Mouse (Mus musculus) small intestine, adult 2 months (tissue): Measurements from ENCODE around the gene Coro1b.

Source experiments
- CTCF ChIP-seq: fragments of 200-500 bp; IDR thresholded peaks from 2 replicates; pipeline ENCODE4 v1.5.1; 2012; ENCODE audit warnings: low read depth, mild to moderate bottlenecking, control low read depth, inconsistent platforms, low read length, moderate library complexity, mixed read lengths; ENCODE audit not compliant: insufficient replicate concordance, insufficient read length; ENCODE audit errors: extremely low read depth
- POLR2A ChIP-seq: fragments of 200-500 bp; IDR thresholded peaks from 2 replicates; pipeline ENCODE4 v1.6.1; 2012; ENCODE audit warnings: low read depth, mild to moderate bottlenecking, control low read depth, inconsistent platforms, low read length, moderate library complexity

DNA sequence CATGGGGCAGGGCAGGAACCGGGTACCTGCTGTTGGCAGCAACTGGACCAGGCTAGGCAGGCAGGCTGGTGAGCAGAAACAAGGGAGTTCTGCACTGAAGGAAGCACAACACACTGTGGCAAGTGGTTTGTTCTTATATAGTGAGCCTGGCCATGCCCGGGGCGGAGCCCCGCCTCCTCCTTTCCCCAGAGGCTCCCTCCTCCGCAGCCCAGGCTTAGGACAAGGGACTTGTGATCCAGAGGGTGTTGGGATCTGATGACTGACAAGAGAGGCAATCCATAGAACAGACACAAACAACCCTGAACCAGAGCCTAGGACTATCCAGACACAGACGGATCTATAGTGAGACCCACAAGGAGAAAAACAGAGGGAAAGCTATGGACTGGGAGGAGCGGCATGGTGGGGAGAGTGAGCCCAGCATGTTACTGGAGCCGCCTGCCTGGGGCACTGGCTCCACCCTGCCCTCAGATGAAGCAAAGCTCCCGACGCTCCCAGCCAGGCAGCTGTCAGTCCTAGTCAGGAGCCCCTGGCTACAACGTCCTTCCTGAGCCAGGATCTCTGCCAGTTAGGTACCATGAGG lies 27.0 kb downstream of the Coro1b start, which contains the start of gene Carns1:
- no peak for TF ChIP-seq POLR2A
- TF ChIP-seq CTCF = no peak
